Mouse (Mus musculus) embryo, embryonic 10.5 days (tissue): ENCODE data around the gene Eif4h.

ENCODE experiments used
- DNase-seq: peaks from one replicate; pipeline ENCODE4 v3.0.0-alpha.2; 2015; ENCODE audit warnings: low spot score

The Eif4h gene

GRCm38 (mm10) chr5:134639269-134639682 lies at the start of gene Eif4h:
Eif4h (minus strand) TSS chr5:134639490.
- peak; percentile 97 for DNase-seq

DNA sequence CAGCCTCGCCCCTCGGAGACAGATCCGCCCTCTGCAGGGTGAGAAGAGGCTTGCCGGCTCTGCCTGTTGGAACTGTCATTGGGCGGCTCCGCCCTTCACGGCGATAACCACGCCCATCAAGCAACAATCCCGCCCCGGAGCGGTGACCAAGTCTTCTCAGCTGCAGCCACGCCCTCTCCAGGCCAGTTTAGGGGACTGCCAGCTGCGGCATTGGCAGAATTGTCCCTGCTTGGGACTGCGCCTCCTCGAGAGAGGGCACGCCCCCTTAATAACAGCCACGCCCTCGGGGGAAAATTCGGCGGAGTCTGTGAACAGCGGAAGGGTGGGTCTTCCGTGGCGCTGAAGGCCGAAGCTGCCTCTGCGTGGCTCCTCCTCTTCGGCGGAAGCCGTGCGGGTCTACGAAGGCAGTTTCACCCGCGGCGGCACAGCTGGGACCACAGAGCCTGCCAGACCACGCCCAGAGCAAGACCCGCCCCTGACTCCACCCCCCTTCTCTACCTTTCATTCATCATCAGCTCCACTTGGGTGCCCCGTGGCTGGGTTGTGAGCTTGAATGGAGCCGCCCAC lies 49.5 kb upstream of the Eif4h start:
- DNase-seq = peak; percentile 99

GRCm38 (mm10) chr5:134688086-134688717 lies 48.9 kb upstream of the Eif4h start, which contains the start of gene Limk1:
Limk1 (minus strand) TSS chr5:134688598.
- DNase-seq = peak; percentile 46

DNA sequence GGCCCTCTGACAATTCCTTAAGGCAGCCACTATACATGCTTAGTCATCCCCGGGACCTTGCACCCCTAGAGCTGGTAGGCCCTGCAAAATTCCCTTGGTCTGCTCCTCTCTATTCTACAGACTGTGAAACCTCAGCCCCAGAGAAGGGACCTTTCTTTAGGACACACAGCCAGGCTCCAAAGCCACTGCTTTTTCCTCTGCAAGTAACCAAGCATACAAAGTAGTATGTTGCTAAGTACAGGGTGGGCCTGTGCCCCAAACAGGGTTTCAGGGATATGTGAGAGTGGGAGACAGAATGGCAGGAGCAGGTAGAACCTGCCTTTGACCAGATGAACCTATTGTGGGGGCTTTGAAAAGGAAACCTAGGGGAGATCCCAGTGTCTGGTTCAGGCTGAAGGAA lies 47.9 kb upstream of the Eif4h start:
- no peak for DNase-seq

- no peak for DNase-seq
These were observed 47.3 kb upstream of the Eif4h start for GRCm38 (mm10) chr5:134686541-134686940.

GRCm38 (mm10) chr5:134684398-134684797 lies 45.1 kb upstream of the Eif4h start:
- DNase-seq = no peak

DNA sequence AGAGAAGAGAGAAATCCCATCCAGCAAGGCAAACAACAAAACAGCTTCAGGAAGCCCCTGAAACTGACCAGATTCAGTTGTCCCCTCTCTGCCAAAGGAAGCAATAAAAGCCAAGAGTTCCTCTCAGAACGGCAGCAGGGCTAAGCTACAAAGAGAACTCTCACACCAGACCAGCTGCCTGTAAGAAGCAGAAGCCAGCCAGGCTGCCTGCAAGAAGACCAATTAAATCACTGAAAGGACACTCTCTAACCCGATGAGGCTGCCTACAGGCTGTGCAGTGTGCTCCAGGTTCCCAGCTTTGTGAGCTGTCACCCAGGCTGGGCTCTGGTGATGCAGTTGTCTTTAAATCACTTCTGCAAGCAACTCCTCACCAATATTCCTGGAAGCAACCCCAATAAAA lies 44.5 kb upstream of the Eif4h start:
- no peak for DNase-seq

DNA sequence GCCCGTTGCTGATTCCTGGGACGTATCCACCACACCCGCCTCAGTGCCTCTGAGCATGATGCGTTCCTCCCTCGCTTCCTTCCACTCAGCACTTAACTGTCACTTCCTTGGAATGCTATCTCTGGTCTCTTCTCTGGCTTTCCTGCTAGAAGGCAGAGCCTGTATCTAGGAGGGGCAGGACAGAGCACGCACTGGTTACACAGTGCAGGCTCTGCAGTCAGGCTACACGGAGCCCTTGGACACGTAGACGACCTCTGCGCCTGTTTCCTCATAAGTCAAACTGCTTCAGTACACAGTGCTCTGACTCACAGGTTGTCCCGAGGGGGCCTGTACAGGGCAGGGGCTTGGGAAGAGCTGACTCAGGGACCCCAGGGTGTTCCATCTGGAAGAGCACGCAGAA lies 40.9 kb upstream of the Eif4h start:
- DNase-seq = no peak

DNA sequence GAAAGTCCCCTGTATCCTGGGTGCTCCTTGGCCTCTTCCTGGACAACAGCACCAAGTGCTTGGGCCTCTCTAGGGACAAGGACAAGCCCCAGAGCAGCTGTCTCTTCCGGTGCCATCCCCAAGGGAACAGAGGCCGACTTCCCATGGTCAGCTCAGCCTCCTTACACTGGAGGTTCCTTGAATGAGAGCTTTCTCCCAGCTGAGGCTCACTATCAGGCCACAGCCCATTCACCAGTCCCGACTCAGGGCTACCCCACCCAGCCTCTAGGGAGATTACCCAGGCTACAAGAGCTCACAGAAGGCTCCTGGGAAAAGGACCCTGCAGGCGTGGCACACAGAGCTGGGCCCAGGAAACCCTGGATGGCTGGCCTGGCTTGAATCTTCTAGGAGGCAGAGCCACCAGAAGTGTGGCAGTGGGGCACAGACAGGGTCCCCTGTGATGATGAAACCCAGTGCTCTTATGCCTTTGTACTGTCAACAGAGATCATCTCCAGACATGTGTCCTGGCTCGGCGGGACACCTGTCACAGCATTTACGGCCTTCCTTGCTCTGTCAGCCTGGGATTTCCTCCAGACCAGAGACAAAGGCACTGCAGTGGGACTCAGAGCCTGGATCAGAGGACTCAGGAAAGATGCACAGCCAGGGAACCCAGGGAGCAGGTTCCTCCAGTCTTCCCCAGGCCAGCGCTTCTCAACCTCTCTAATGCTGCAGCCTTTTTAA lies 39.7 kb upstream of the Eif4h start:
- no peak for DNase-seq

DNA sequence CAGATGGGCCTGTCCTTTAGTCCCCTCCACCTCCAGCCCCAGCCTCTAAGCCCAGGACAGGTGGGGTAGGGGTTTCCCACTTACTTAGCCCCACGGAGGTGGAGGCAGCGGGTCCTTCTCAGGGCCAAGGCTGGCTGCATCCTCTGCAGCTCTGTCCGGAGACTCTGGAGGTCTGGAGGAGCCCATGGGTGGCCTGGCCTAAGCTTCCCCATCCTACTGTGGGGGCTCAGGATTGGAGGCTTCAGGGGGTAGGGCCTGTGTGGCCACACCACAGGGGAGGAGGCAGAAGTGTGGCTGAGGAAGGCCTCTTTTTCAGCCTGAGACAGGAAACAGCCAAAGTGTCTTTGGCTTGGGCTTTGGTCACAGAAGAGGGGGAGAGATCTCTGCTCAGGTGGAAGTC lies 38.7 kb upstream of the Eif4h start:
- no peak for DNase-seq

GRCm38 (mm10) chr5:134677491-134677890 lies 38.2 kb upstream of the Eif4h start:
- no peak for DNase-seq

DNA sequence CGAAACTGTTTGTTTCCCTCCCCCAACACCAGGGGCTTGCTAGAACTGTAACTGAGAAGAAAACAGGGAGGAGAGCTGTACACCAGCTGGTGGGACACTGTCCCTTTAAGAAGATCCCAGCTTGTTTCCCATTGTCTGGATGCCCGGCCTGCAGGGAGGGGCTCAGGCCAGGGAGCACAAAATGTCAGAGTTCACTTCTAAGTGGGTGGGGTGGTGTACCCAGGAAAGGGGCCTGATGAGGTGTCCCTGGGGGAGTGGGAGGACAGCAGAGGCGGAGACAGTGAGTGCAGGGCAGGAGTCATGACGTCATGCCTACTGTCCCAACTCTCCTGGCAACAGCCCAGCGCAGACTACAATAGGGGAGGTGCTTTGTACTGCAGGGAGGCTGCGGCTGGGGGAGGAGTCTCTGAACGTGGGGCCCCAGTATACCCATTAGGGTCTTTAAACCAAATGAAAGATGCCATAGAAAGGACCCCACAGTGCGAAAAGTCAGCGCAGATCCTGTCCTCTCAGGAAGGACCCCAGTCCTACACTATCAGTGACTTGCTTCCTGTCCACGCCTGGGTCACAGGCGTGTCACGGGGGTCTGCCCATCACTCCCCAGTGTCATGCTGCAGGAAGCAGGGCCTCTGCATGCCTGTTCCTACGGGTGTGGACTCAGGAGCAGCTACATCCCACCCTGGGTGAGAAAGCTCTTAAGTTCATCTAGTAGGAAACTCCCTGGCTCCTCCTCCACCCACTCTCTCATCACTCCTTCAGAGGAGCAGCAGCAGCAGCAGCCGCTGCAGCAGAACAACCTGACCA lies 36.9 kb upstream of the Eif4h start:
- DNase-seq = peak; percentile 89

DNA sequence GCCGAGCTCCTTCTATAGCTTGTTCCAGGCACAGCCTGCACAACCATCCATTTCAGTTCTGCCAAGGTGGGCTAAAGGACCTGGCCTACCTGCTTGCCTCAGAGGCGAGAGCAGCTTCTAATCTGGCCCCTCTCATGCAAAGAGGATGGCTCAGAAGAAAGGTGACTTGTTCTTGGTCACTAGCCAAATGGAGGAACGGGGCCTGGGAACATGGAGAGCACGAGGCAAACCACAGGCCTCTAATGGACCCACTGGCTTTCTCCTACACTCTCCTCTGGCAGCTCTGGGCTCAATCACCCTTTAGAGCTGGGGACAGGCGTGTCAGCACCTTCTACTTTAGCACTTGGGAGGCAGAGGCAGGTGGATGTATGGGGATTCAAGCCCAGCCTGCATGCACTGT lies 35.7 kb upstream of the Eif4h start:
- DNase-seq = no peak

DNA sequence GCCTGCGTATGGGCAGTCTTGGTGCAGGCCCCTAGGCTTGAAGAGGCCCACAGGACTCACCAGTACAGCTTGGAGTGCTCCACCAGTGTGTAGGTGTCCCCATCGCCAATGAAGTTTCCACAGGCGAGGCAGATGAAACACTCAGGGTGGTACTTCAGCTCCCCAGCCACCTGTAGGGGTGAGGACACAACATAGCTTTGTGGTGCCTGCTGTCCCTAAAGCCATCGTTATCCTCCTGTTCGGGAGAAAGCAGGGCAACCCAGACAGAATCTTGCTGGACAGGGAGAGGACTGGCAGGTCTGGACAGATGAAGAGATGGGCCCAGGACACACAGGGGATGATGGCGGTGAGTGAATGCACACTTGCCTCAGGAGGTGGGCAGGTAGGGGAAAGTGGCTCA lies 33.3 kb upstream of the Eif4h start:
- no peak for DNase-seq

DNA sequence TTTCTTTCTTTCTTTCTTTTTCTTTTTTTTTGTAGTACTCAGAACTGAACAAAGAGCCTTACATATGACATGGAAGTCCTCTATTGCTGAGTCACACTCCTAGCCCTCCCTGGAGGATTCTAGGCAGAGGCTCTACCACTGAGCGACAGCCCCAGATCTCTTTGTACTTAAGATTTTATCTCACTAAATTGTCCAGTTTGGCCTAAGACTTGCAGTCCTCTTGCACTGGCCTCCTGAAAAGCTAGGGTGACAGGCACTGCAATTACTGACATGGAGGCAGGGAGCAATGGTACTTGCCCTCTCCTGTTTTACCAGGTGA lies 32.9 kb upstream of the Eif4h start:
- no peak for DNase-seq

DNA sequence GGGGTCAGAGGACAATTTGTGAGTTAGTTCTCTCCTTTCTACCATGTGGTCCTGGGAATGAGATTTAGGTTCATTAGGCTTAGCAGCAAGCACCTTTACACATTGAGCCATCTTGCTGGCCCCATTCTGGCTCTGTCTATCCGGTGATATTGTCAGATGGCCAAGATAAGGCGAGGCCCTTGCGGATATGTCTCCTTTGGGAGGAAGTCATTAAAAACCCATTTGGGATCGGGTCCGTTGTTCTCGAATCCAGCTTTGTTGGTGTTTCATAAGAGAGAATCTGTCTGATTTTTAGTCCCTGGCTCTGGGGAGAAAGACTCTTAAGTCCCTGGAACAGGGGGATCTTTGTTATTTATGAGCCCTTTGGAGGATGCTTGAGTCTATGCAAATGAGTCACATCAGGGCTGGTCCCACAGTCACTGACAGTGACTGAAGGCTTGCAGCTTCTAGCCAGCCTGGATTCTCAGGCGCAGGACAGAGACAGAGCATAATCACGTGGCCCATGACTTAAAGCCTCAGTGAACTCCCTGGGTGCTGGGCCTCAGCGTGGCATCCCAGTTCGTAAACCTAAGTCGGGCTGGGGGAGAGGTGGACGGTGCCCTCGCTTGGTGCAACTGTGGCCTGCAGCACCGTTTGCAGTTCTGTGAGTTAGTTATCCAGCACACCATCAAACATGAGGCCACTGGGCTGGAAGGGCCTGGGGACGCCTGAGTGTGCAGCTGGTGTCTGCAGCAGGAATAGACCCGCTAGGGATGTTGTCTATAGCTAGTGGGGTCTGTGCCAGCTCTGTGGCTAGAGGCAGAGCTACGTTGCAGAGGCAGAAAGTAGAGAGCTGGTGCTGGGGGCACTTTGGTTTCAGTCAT lies 32.3 kb upstream of the Eif4h start:
- peak; percentile 19 for DNase-seq

DNA sequence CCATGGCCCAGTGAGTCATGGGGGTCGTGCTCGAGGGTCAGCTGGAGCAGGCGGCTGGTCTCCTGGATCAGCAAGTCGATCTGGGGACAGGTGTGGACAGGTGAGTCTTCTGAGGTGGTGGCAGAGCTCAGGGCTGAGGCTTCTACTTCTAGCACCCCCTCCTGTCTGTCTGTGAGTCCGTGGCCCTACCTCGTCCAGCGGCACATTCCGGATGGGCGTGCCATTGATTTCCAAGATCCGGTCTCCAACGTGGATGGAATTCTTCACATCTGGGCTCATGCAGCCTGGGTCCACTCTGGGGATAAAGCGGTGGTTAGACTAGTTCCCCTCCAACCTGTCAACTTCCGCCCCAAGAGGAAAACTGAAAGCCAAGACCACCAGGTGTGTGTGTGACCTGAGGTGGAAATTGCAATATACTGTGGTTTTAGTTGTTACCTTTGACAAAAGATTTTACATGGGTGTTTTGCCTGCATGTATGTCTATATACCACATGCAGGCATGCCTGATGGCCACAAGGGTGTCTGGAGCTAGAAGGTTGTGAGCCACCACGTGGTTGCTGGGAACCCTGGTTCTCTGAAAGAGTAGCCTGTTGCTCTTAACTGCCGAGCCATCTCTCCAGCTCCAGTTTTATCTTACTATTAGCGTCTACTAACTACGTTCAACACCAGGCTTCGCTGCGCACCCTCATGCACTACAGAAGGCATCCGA lies 29.9 kb upstream of the Eif4h start:
- DNase-seq = no peak

DNA sequence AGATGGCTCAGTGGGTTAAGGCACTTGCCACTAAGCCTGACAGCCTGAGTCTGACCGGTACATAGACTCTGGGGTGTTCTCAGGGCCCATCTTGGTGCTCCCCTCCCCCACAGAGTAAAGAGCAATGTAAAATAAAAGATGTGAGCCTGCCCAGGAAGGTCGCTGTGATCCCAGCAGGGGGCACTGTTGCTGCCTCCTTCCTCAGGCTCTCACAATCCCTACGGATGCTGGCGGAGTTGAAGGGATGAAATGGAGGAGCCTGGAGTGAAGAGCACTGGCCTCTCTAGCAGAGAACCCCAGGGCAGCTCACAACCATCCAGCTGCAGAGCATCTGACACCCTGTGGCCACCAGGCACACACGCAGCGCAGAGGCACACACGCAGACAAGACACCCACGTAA lies 29.2 kb upstream of the Eif4h start:
- peak; percentile 79 for DNase-seq

DNA sequence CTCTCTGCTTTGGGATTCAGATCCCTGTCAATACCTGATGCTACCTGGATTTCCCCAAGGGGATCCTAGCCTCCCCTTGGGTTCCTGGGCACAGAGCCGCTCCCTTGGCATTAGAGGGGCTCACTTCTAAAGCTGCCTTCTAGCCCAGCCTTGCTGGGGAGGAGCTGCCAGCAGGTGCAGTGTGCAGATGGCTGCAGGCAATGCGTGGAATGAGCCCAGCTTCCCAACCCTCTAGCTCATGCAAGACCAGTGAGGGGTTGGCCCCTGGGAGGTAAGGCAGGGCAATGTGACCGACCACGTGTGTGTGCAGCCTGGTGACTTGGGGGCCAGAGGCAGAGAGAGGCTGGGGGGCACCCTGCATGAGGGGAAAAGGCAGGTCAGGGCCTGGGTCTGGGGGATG lies 17.4 kb upstream of the Eif4h start:
- no peak for DNase-seq

DNA sequence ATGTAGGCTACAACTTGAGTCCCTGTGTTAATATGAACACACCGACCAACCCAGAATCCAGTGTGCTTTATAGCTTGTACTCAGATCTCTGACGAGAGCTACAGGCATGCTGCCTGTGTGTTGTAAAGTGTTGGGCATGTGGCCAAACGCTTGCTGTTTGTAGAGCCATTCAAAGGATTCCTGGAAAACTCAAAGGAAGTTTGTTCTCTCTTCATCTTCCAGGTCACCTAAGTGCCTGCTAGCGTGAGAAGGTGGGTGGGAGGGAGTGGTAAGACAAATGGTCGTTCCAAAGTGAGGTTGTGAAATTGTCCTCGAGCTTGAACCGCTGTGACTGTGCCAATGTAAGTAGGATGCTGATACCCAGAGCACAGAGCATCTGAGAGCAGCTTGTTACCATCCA lies 12.7 kb upstream of the Eif4h start:
- DNase-seq = no peak

- peak; percentile 56 for DNase-seq
These were observed 11.6 kb upstream of the Eif4h start for GRCm38 (mm10) chr5:134650926-134651325.
